Mouse (Mus musculus) cerebellum, adult 9-11 months (tissue): ENCODE data around the gene Tmub1.
A peak's percentile ranks its signal among the peaks of the same experiment; 100 is the strongest.
"Not testable (repeated sequence)": the region's sequence is repeated elsewhere in the genome, so short reads cannot be mapped to it uniquely, and the experiment has no call there.

Experiments used
- DNase-seq: peaks from one replicate; pipeline ENCODE4 v3.0.0; 2022

Tmub1 gene

DNA sequence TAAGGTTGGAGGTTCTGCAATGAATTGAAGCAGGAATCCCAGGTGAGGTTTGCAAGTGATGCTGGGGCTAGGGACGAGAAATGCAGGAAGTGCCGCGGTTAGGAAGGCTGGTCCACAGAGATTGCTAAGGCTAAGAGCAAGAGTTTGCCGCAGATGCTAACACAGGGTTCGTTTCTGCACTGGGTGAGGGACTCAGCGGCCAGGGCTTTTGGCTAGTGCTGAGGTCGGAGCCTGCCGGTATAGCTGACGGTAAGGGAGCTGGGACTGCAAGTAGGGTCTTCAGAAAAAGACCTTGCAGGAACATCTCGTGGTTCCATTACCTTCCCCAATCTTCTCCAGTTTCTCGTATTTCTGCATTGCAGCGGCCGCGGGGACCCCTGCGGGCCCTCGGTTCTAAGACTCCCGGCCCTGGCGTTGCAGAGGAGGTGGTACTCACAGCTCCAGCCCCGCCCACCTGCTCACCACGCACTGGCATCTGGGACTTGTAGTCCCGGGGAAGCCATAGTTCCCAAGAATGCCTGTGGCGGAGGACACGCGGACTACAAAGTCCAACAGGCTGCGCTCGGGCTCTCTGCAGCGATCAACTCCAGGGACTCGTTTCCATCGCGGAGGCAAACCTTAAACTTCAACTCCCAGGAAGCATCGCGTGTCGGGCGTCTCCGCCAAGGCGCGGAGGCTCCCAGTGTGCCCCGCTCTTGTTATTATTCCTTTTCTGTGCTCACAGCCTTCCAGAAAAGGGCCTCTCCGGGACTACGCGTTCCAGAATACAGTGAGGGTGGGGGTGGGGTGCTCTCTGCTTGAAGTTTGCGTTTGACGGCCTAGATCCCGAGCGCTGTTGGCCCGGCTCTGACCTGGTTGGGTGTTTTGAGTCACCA is 24.3 kb downstream of the Tmub1 start, which contains the start of the genes Cdk5 and Slc4a2:
Gene Cdk5, minus strand, starts transcription at position 402 of the 875 bp plus-strand sequence.
Gene Slc4a2, plus strand, starts transcription at position 709 of the 875 bp plus-strand sequence.
- DNase-seq: peak; percentile 99

DNA sequence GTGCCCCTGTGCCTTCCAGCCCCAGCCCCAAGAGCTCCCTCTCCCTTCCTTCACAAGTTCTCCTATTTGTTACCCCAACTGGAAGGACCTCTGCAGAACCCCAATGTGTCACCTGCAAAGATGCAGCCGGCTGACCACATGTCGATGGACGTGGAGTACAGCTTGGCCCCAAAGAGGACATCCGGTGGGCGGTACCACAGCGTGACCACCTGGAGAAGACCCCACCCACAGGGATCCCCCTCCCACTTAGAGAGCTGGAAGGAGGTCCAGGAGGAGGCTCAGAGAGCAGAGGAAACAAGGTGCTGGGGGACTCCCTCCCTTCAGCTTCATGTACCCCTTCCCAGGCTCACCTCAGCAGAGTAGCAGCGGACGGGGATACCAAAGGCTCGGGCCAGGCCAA is 27.3 kb downstream of the Tmub1 start:
- no peak for DNase-seq

DNA sequence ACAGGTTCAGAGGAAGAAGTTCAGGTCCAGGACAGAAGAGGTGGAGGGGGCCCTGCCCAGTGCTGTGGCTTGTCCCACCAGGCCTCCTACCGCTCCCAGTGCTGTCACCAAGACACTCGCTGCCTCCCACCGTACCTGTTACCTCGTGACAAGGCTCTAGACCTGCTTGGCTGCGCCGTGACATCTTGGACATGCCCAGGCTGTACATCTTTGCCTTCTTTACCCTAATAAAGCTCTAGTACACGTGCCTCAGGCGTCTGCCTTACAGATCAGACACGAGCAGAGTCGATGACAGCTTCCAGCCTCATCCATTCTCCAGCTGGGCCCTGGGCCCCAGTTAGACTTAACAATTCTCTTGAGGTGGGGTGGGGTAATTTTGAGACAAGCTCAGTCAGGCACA is 30.1 kb downstream of the Tmub1 start:
- DNase-seq: no peak

DNA sequence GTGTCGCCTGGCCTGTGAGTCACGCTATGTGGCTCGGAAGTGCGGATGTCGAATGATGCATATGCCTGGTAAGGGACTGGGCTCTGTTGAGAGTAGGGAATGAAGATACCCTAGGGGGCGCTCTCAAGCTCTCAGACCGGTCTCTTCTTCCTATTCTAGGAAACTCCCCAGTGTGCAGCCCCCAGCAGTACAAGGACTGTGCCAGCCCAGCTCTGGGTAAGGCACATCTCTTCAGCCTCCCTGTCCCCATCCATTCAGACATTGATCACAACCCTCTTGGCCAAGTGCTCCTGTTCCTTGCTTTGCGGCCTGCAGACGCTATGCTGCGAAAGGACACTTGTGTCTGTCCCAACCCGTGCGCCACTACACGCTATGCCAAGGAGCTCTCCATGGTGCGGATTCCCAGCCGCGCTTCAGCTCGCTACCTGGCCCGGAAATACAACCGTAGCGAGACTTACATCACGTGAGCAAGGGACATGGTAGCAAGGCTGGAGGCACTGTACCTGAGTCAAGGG is 31.4 kb downstream of the Tmub1 start:
- DNase-seq: peak; percentile 81

DNA sequence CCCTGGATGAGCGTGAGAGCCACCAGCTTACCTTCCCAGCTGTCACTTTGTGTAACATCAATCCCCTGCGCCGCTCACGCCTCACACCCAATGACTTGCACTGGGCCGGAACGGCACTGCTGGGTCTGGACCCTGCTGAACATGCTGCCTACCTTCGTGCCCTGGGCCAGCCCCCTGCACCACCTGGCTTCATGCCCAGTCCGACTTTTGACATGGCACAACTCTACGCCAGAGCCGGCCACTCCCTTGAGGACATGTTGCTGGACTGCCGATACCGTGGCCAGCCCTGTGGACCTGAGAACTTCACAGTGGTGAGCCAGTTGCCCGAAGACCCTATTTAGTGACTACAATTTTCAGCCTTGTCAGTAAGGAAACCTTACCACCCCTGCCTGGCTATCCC is 33.7 kb downstream of the Tmub1 start:
- no peak for DNase-seq

DNA sequence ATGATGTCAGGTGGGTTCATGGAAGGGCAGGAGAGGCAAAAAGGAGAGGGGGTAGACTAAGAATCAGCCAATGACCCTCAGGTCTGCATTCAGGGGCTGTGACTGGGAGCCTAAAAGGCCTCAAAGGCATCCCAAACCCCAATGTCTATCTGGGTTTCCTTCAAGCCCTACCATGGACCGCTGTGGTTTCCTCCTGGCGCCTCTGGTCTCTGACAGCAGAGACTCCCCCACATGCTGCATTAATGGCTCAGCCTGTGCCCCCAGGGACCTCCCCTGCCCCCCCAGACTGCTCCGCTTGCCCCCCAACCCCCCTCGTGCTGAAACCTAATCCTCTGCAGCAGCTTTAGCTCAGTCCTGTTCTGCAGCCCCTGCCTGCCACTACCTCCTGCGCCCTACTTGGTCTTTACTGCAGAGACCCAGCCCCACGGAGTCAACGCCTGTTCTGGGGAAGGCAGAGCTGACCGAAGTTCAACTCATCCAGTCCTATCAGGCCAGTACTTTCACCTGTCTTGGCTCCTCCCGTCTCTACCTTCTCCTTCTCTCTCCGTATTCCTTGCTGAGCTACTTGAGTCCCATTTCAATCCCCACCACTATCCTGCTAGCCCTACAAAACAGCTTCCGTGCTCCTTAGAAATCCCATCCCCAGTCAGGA is 34.5 kb downstream of the Tmub1 start, which contains the start of gene Asic3:
Gene Asic3, plus strand, starts transcription at position 351 of the 652 bp plus-strand sequence.
- no peak for DNase-seq

DNA sequence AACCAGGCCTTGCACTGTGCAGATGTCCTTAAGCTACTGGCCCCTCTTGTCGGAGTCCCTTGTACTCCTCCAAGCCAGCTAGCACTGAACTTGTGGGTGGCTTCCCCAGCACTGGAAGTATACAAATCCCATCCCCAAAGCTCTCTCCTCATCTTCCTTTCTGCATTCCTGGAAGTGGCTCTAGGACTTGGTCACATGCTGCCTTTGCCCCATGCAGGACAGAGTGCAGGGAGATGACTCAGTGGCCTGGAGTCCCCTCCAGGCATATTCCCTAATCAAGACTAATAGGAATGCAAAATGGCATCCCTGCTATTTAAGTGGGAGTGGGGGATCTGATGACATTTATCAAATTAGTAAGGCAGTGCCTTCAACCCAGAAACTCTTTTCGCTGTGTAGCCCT is 35.6 kb downstream of the Tmub1 start:
- DNase-seq: no peak

DNA sequence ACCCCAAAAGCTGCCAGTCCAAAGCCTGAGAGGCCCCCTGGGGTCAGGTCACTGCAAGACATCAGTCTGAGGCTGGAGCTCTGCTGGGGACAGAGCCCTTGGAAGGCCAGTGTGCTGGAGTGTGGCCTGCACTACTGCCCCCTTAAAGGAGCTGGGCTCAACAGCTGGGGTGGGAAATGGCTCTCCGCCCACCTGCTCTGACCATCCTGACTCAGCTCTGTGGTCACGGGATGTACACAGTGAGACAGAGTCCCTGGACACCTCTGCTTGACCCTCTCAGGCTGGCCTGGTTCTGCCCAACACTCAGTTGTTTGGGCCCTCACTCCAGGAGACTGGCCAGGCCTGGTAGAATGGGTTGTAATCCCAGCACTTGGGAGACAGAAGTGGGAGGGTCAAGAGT is 38.2 kb downstream of the Tmub1 start:
- DNase-seq: no peak

DNA sequence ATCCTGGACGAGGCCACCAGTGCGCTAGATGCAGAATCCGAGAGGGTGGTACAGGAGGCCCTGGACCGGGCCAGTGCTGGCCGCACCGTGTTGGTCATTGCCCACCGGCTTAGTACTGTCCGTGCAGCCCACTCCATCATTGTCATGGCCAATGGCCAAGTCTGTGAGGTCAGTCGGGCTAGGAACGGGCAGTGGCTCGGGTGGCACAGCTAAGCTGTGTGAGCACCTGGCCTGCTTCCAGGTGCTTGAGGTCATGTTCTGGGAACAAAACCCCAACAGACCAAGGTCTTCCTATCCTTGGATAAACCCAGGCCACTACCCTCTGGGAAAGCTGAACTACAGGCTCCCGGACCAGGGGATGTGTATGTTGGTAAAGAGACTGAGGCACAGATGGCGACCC is 39.0 kb downstream of the Tmub1 start:
- DNase-seq: peak; percentile 44

DNA sequence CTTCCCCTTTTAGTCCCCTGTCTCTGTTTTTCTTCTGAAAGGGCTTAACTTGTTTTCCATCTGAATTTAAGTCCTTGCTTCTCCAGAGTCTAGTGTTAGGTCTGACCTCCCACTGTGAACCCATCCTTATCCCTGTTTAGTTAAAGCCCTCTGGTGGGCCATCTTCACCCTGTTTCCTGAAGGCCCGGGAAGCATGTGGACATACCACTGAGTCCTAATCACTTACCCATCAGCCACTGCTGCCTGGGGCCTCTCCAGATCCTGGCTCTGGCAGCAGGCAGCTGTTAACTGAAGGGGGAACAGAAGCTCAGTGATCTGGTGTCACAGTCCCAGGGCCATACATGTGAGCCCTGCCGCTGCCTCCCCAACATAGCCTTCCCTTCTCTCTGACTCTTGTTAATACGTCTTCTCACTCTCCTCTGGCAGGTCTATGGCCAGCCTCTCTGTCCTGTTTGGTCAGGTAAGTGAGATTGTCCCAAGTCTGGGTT is 42.2 kb downstream of the Tmub1 start:
- DNase-seq: no peak

DNA sequence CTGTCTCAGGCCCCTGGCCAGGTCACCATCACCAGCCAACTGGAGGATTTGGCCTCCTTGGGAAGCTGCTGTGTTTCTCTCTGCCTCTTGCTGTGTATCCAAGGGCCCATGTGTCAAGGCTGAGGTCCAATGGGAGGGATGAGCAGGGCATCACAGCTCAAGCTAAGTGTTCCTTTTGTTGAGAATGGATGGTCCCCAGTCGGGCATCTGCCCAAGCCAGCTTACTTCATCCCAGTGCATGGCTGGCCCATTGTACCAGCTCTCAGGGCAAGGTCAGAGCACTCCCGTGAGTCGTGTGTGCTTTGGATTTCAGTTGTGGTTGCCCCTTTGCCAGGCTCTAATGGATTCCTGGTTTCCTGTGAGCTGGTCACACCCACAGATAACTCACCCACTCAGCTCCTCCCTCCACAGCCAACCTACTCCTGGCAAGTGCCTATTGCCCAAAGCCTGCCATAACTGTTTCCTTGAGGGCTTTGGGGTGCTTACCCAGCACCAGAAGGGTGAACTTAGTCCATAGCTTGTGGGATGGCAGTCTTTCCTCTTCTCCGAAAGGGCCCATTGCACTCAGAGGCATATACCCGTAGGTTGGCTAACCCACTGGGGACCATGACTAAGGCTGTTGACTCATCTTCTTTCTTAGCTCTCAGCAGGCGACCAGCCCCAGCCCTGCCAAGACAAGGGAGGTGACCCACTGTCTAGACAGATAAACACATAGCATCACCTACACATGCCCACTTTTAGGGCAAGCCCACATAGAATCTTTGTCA is 42.9 kb downstream of the Tmub1 start:
- DNase-seq: no peak

DNA sequence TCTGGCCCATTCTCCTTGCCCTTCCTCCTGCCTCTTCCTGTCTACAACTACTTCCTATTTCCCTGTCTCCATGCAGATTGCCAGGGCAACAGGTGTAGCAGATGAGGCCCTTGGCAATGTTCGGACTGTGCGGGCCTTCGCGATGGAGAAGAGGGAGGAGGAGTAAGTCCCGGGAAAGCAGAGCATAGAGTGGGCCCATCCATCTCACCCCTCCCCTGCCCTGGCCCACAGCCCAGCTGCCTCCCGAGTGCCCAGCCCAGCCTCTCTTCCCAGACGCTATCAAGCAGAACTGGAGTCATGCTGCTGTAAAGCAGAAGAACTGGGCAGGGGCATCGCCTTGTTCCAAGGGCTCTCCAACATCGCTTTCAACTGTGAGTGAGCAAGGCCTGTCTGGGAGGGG is 45.7 kb downstream of the Tmub1 start:
- no peak for DNase-seq

DNA sequence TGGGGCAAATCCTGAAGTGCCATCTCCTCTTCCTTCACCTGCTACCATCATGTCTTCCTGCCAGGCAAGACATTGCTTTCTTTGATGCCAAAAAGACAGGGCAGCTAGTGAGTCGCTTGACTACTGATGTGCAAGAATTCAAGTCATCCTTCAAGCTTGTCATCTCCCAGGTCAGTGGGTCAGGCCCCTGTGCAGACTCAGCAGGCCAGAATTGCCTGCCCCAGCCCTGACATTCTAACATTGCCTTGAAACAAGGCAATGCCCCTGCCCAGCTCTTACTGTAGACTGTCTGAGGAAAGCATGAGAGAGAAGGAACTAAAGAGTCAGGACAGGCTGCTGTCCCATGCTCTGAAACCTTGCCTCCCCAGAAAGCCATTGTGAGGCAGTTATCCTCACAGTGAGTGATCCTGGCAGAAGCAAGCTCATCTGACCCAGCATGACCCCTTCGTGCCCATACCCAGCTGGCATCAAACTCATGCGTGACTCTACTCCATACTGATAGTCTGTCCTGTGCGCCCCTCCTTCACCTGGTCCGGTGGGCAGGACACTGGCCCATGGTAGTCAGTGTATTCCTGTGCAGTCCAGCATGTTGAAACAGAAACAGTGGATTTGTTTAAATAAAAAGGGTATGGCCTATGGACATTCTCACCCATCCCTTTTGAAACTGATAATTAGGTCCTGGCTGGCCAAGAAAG is 46.6 kb downstream of the Tmub1 start:
- DNase-seq: no peak

DNA sequence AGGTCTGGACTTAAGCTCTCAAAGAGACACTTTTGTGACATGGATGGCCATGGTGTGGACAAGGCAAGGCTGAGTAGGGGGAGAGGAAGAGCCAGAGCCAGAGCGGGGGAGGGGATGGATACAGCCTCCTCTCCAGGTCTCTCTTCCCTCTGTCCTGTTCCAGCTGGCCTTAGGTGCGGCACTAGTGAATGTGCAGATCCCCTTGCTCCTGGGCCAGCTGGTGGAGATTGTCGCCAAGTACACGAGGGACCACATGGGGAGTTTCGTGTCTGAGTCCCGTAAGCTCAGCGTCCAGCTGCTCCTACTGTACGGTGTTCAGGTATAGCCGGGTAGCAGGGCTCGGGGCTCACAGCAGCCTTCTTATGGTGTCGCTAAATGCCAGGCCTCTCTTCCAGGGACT is 47.3 kb downstream of the Tmub1 start:
- DNase-seq: peak; percentile 43

DNA sequence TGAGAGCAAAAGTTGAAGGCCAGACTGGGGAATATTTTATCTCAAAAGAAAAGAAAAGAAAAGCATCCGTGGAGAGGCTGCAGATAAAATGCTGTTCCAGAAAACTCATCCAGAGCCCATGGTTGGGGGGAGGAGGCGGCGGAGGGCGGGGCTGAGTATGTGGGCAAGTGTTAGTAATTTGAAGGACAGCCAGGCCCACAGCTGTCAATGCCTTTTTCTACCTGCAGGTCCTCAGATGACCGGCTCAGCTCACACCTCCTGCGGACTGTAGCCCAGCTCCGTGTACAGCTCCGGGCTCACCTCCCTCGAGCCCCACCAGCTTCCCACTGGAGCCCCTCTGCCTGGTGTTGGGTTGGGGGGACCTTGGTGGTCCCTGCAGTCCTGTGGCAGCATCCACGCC is 48.0 kb downstream of the Tmub1 start:
- DNase-seq: no peak

DNA sequence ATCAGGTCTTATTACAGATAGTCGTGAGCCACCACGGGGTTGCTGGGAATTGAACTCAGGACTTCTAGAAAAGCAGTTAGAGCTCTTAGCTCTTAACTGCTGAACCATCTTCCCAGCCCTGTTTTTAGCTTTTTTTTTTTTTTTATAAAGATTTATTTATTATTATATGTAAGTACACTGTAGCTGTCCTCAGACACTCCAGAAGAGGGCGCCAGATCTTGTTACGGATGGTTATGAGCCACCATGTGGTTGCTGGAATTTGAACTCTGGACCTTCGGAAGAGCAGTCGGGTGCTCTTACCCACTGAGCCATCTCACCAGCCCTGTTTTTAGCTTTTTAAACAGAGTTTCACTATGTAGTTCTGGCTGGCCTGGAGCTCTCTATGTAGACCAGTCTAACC is 51.4 kb downstream of the Tmub1 start:
- not testable (repeated sequence) for DNase-seq
